Mouse (Mus musculus) urinary bladder, postnatal 14 days (tissue): Measurements from ENCODE around the gene Tie1.
"Not testable (repeated sequence)": the region's sequence is repeated elsewhere in the genome, so short reads cannot be mapped to it uniquely, and the experiment has no call there.

Source experiments
- DNase-seq: peaks from one replicate; pipeline ENCODE4 v3.0.0; 2021; ENCODE audit warnings: low spot score

Gene Tie1

DNA sequence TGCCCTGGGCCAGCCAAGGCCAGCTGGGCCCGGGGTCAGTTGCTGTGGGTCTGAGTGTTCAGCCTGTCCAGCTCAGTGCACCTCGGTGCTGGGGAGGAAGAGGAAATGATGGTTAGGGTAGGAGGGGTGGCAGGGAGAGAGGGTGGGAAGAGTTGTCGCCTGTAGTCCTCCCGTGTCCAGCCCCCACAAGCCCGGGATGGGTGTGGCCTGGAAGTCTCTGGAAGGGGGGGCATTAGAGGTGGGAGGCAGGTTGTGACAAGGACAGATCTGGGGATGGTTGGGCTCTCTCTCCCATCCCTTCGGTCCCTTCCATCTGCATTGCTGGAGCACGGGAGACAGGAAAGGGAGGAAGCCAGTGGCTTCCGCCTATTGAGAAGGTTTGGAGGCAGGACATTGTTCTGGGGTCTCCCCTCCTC, at the start of gene Tie1:
Gene Tie1, minus strand, starts transcription at position 345 of the 416 bp plus-strand sequence.
- no peak for DNase-seq

GRCm38 (mm10) chr4:118537801-118538200, 47.9 kb upstream of the Tie1 start:
- no peak for DNase-seq

GRCm38 (mm10) chr4:118535610-118536009, 45.7 kb upstream of the Tie1 start:
- DNase-seq, result no peak

- DNase-seq, result no peak
These were observed 43.7 kb upstream of the Tie1 start for GRCm38 (mm10) chr4:118533605-118534004.

- no peak for DNase-seq
These were observed 43.3 kb upstream of the Tie1 start for GRCm38 (mm10) chr4:118533156-118533555.

- no peak for DNase-seq
These were observed 42.8 kb upstream of the Tie1 start for GRCm38 (mm10) chr4:118532663-118533062.

DNA sequence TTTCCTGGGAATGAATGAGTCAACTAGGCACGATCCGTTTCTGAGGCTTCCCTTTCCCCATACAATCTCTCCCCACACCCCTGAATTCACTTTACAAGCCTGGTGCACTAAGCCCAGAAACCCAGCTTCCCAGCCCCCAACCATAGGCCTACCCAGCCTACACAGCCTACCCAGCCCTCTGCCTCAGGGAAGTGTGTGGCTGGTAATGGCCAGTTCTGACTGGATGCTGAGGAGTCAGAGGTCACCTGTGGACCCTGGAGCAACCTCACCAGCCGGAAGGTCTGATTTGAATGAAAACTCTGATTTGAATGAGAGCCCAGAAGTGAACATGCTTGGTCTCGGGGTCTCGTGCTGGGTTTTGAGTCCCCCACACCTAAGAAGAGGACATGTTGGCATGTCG, 37.9 kb upstream of the Tie1 start:
- no peak for DNase-seq

- no peak for DNase-seq
These were observed 37.4 kb upstream of the Tie1 start for GRCm38 (mm10) chr4:118527335-118527681.

DNA sequence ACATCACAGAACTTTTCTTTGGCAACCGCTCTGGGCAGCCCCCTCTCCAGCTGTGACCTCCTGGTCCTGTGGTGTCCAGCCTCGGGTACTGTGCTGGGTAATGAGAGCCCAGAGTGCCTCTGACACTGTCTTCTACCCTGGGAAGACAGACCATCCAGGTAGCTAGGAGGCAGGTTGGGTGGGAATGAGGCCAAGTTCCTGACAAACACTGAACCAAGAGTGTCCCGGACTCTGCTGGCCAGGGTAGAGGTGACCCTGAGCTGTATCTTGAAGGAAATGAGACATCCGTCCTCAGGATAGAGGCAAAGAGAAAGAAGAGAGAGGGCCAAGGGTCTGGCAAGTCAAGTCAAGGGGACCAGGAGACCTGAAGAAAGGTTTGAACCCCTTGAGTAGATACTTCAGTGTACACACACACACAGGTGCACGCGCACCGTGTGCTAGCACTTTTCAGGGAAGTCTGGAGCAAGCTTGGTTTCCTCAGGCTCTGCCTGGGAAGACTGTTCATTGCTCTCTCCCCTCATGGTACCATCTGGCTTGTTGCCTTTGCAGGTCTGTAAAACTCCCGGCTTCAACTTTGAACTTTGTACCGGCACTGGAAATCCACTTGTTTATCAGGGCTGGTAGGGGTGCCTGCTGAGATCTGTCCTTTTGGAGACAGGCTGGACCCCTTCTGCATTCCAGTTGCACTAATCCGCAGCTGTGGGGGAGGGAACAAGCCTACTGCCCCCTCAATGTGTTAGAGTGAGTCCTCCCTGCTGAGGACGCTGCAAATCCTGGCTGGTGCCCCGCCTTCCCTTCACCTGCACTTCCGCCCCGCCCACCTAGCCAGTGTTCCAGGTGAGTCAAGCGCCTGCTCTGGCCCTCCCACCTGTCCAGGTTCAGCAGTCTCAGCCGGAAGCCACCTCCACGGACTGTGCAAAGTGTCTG, 36.8 kb upstream of the Tie1 start, which contains the start of gene 2610528J11Rik:
Gene 2610528J11Rik, plus strand, starts transcription at position 592 of the 927 bp plus-strand sequence.
- DNase-seq, result peak; percentile 84

GRCm38 (mm10) chr4:118525779-118526178, 35.9 kb upstream of the Tie1 start:
- DNase-seq, result no peak

GRCm38 (mm10) chr4:118523976-118524375, 34.1 kb upstream of the Tie1 start:
- DNase-seq, result no peak

GRCm38 (mm10) chr4:118522248-118522647, 32.4 kb upstream of the Tie1 start:
- no peak for DNase-seq

- DNase-seq, result no peak
These were observed 28.3 kb upstream of the Tie1 start for GRCm38 (mm10) chr4:118518208-118518607.

DNA sequence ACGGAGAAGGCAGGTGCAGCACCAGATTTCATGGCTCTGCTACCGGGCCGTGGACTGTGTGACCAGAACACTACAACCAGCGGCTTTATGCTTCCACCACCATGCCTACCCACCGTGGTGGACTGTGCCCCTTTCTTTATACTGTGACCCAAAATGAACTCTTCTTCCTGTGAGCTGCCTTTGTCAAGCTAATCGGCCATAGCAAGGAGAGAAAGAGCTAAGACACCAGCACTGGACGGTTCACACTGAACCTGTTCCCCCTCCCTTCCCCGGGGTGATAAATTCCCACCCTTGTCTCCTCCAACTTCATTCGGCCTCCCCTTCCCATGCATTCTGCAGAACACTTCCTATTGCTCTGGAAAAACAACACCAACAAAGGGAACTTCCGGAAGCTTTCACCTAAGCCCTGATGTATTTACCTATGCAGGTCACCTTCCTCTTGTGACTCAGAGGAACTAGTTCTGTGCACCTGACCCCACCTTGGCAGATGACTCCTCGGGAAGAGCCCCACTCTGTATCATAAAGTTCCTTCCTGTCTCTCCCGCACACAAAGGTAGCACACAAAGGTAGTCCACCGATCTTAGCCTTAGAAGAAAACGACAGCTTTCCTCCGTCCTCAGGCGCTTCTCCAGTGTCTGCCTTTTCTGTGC, 27.8 kb upstream of the Tie1 start:
- no peak for DNase-seq

DNA sequence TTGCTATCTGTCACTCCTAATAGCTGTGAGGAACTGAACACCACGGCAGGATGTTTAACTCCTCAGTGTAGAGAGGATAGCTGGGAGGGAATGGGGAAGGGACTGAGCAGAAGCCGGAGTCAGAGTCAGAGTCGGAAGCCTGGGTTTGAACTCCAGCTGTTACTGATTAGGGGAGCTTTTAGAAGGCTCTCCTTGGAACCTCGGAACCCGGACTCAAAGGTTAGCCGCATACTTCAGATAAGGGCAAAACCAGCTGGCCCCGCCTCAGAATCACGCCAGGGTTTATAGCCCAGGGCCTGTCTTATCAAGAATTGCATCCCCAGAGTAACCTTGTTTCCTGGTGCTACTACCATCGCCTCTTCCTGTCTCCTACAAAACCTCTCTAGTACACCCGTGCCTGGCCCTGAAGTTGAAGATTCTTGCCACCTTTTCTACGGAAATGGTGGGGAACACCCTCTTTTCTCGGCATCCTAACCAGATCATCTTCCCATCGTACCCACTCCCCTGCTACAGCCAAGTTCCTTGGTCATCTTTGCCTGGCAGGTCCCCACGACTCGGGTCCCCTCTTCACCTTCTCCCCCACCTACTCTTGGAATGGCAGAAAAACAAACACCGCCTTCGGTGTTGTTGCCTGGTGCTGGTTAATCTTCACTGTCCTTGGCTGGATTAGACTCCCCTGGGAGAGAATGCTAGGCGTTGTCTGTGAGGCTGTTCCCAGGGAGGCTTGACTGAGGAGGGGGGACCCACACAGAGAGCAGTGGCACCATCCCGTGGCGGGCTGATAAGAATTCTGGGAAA, 27.0 kb upstream of the Tie1 start:
- DNase-seq, result no peak

DNA sequence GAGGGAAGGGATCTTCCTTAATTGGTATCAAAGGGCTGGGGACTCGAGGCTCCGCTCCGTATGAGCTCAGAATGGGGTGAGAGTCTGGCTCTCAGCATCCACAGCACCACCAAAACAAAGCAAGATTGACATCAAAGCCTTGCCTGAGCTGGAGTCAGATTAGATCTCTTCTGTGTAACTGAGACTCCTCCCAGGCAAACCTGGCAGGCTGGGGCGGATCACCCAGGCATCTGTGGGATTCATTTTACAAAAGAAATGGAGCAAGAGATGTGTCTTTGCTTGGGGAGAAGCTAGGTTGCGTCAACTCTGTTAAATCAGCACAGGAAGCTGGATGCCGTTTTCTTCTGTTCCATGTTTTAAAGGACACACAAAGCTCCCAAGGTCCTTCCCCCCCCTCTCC, 19.2 kb upstream of the Tie1 start:
- DNase-seq, result peak; percentile 53

DNA sequence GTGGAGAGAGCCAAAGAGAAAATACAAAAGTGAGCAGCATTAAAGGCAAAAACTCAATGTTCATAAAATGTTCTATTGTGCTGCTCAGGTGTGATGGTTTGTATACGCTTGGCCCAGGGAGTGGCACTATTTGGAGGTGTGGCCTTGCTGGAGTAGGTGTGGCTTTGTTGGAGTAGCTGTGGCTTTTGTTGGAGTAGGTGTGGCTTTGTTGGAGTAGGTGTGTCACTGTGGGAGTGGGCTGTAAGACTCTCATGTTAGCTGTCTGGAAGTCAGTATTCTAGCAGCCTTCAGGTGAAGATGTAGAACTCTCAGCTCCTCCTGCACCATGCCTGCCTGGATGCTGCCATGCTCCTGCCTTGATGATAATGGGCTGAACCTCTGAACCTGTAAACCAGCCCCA, 17.3 kb upstream of the Tie1 start:
- DNase-seq, result not testable (repeated sequence)

GRCm38 (mm10) chr4:118505551-118505950, 15.7 kb upstream of the Tie1 start:
- no peak for DNase-seq

DNA sequence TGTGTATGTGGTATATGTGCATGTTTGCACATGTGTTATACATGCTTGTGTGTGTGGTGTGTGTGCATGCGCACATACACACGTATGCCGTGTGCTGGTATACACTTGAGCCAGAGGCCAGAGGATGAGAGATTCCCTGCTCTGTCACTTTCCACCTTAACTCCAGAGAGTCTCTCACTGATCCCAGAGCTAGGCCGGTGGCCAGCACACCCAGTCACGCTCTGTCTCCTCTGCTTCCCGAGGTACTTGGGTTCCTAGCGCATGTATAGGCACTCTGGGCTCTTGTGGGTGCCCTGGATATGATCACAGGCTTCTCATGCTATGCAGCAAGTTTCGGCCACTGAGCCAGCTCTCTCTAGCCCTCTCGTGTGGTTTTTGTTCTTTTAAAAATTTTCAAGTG, 10.9 kb upstream of the Tie1 start:
- no peak for DNase-seq

DNA sequence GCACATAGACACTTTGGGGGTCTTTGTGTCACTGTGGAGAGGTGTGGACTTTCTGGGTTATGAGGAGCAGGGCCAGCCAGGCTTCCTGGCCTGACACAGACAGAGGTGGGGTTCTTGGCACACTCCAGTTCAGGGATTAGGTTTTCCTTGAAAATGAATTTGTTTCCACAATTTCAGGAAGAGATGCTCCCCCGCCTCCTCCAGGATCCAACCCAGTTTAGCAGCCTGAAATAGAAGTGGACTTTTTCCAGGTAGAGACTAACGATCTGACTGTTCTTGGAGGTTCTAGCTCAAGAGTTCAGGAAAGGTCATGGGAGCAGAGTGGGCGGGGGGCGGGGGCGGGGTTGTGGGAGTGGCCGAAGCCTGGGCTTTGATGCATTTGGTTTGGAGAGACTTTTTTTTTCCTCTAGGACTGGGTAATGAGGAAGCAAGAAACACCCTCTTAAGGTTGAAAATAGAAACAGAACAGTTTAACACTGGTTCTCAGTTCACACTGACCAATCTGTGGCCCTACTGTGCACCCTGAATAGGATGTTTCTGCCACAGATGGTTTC, 10.4 kb upstream of the Tie1 start:
- DNase-seq, result no peak

DNA sequence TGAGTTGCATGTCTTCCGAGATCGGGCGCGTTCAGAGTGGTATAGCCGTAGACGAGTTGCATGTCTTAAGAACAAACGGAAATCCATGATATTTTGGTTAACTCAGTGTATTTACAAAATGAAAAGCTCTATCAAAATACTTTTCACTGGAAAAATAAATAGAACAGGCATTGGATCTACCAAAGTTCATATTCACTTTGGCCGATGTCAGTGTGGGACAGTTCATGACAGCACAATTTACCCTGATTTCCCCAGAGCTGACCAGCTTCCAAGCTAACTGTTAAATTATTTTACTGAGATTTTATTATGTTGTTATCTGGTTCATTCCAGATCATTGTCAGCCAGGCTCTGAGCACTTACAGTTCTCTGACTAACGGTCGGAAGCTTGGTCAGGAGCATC, 600 bp upstream of the Tie1 start:
- no peak for DNase-seq
